In the genomic region with DNA sequence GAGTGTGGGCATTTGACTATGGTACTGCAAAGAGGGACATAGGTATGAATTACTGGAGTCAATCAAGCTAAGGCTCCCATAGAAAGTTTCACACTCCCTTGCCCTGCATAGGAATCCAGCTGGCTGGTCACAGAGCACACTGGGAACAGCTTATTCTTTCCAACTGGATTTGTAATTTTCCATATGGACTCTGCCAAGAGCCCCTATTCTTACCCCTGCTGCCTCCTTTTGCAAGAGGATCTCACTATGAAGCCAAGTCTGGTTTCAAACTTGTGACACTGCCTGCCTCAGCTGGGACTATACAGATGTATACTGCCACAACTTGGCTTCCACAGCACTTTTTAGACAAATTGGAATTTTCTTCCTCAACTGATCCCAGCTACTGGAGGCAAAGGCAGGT, we compare ENCODE assay signal across 18 mouse cellular contexts. TPM values are rescaled to one million over a fixed set of nuclear protein-coding genes. Genes with fewer than 3 reads are reported as not detected.
DNase-seq lines count a peak whose midpoint lies in the region; ATAC-seq lines count a peak whose summit lies in the region.
"Had no signal": no experiment of that assay in that cellular context is flagged by ENCODE, and none has a peak within 500 bp of the region (broad histone marks: within the 10 kb centered on the region; RNA-seq: fewer than 3 reads in every experiment).

No protein-coding gene starts in this region.

- ATAC-seq in frontal cortex, adult (ENCODE audit: low TSS enrichment): peak; percentile 10; the same call in 1 of the 2 replicates
- no peak for ATAC-seq in megakaryocyte-erythroid progenitor cell, adult 5-6 weeks (replicated peaks; ENCODE audit: low FRiP score, low TSS enrichment, poor library complexity, severe bottlenecking)
- ATAC-seq: liver, postnatal 0 days; midbrain, embryonic 15.5 days had no signal

- intact Hi-C loops in heart, postnatal 10 days (cut with DNase I): no loop called here

- no peak for DNase-seq in frontal cortex, postnatal 36 days (ENCODE audit: low spot score in 2 of 2)
- DNase-seq in heart, adult 9 months (ENCODE audit: low spot score in 2 of 2): peak; percentile 6 to 44
- DNase-seq in heart, postnatal 10 days: no peak
- DNase-seq in lung, postnatal 14 days: peak; percentile 10
- DNase-seq in lung, postnatal 4 days: no peak
- DNase-seq: adrenal gland, adult 8-10 months; cerebellum, adult 18-20 months; cerebellum, postnatal 14 days; gastrocnemius, postnatal 25 days; kidney, adult 11 months; kidney, postnatal 4 days; left cerebral cortex, postnatal 4 days; liver, postnatal 0 days; right cerebral cortex, postnatal 14 days; spleen, adult 18-20 months had no signal

RNA-seq across cellular contexts. Expression of gene Pank2, which starts 39.3 kb away (rescaled TPM):
- total RNA-seq in heart, postnatal 10 days (2021): 10 to 100 TPM; 35.5 to 36.0 TPM
- total RNA-seq in megakaryocyte-erythroid progenitor cell, adult 5-6 weeks (2014; fragmentation: Nextera tagmentation): 47.4 and 52.7 TPM in 2 replicates
- total RNA-seq in megakaryocyte-erythroid progenitor cell, adult 5-6 weeks (2017): 56.3 and 94.8 TPM in 2 replicates

RNA-seq across cellular contexts. Expression of gene Rnf24, which starts 51.1 kb away (rescaled TPM):
- total RNA-seq in heart, postnatal 10 days (2021): 1 to 10 TPM; 5.4 to 6.8 TPM
- total RNA-seq in megakaryocyte-erythroid progenitor cell, adult 5-6 weeks (2014; fragmentation: Nextera tagmentation): 1.7 and 2.8 TPM in 2 replicates
- total RNA-seq in megakaryocyte-erythroid progenitor cell, adult 5-6 weeks (2017): 0.61 and 0.84 TPM in 2 replicates

Comparison
In these comparisons a context has a peak if more than half of its experiments do, and no peak if none do; other contexts are left out.
1. DNase-seq: peak in heart, adult 9 months (2 of 2) and lung, postnatal 14 days (single experiment); none in frontal cortex, postnatal 36 days (0 of 2), heart, postnatal 10 days (0 of 2) and lung, postnatal 4 days (0 of 2).